Mouse (Mus musculus) spleen, adult 12 weeks (tissue): ENCODE measurements around the gene Plxnc1.

Experiments used
- DNase-seq: peaks from one replicate; pipeline ENCODE4 v3.0.0; 2022; ENCODE audit warnings: low spot score

Plxnc1 gene

GRCm38 (mm10) chr10:94947915-94948675 is 3.5 kb upstream of the Plxnc1 start:
- no peak for DNase-seq

DNA sequence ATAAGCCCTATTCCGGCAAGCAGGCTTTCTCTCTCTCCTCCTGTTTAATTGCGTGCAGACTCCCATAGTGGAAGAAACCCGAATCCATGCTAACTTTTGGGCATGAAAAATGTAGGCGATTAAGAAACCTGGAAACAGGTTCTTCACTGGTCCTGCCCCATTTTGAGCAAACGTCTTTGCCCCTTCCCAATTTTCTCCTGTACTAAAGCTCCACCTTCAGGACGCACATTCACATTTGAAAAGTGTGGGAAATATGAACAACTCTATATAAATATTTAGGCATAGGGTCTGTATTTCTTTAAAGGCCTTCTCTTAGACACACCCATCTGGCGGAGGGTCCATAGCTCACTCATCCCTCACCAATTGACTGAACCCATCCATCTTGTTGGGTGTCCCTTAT is 2.8 kb upstream of the Plxnc1 start:
- no peak for DNase-seq

GRCm38 (mm10) chr10:94945206-94945711 is 624 bp upstream of the Plxnc1 start:
- DNase-seq = no peak

DNA sequence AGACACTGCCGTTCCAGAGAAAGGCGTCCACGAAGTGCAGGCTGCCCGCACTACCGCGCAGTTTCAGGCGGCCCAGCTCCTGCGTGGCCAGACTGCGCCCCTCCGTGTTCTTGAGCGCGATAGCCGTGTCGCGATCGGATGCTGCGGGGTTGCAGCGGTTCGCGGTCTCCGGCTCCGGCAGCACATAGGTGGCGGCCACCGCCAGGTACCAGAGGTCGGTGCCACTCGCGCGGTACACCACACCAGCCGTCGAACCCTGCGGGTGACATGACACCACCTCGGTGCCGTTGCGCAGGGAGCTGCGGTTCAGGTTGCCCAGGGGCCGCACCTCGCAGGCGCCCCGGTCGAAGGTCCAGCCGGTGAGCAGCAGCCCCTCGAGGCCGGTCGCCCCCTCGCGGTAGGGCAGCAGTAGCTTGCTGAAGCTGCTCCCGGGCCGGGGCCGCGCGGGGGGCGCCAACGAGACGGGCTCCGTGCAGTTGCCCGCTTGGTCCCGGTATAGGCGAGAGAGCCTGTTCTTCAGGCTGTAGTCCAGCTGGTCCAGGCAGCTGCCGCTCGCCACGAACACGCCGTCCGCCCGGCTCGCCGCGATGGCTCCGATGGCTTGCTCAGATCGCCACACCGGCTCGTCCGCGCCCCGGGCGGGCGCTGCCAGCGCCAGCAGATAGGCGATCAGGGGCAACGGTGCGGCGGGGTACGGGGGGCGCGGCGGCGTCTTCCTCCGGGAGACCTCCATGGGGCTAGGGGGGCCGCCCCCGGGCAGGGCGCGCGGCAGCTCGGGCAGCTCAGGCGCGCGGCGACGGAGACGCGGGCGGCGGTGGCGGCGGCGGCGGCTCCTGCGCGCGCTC is 567 bp downstream of the Plxnc1 start:
- DNase-seq = peak; percentile 56

DNA sequence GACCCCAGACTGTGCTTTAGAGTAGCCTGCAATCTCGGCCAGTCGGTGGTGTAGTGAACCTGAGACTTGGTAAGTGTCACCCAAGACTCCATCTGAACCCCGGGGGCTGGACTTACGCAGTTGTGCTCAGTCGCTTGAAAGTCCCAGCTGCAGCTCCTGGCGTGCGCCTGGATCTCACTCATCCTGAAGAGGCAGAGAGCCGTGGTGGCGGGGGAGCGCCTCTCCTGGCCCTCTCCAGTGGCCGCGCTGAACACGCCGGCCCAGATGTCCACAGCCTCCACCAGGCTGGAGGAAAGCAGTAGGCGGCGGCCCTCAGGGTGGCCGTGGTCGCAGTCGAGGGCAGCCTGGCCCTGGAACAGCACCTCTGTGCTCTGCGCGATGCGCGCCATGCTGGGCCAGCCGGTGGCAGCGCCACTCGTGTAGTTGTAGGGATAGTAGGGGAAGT is 1.2 kb downstream of the Plxnc1 start:
- DNase-seq = no peak

- DNase-seq = peak; percentile 46
Observed at GRCm38 (mm10) chr10:94942449-94943041, 2.1 kb downstream of the Plxnc1 start.

DNA sequence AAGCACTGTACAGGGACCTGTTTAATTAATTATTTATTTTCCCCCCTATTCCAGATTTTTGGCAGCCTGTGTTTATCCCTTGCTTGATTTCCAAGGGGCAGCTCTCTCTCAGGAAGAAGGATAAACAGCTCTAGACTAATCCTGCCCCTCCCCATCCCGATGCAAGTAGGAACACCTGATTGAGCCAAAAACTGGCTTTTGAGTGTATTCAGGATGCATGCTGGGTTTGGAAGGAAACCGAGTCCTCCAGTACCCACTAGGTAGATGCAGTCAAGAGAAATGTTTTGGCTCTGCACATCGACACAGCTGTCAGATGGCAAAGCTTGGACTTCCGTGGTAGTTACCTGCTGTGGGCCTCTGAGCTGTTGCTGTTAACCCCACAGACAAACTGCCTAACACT is 3.1 kb downstream of the Plxnc1 start:
- no peak for DNase-seq

- DNase-seq = no peak
Observed at GRCm38 (mm10) chr10:94940786-94941185, 3.8 kb downstream of the Plxnc1 start.

DNA sequence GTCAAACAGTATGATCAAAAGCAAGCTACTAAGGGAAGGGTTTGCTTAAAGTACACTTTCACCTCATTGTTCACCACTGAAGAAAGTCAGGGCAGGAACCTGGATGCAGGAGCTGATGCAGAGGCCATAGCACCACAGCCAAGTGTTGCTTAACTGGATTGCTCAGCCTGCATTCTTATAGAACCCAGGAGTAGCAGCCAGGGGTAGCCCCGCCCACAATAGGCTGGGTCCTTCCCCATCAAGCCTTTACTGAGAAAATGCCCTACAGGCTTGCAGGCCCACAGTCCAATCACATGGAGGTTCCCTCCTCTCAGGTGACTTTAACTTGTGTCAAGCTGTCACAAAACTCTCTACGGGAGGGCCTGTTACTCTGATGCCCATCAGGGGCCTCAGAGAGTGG is 4.6 kb downstream of the Plxnc1 start:
- no peak for DNase-seq

- DNase-seq = no peak
Observed at GRCm38 (mm10) chr10:94938899-94939298, 5.7 kb downstream of the Plxnc1 start.

- no peak for DNase-seq
Observed at GRCm38 (mm10) chr10:94938320-94938719, 6.3 kb downstream of the Plxnc1 start.

DNA sequence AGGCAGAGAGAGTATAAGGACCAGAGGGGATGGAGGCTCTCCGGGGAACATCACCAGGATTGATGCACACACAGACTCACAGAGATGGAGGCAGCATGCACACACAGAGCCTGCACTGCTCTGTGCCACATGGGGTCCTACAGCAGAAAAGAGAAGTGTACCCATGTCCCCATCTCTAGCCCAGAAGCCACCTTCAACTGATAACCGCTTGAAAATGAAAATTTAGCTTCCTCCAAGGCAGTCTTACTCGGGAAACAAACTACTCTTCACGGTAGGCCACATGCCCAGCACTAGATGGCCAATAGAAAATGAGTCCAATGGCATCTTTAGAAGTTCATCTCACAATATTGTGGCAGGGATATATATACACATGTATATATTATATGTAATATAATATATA is 9.4 kb downstream of the Plxnc1 start:
- no peak for DNase-seq

- no peak for DNase-seq
Observed at GRCm38 (mm10) chr10:94934151-94934614, 10.5 kb downstream of the Plxnc1 start.

DNA sequence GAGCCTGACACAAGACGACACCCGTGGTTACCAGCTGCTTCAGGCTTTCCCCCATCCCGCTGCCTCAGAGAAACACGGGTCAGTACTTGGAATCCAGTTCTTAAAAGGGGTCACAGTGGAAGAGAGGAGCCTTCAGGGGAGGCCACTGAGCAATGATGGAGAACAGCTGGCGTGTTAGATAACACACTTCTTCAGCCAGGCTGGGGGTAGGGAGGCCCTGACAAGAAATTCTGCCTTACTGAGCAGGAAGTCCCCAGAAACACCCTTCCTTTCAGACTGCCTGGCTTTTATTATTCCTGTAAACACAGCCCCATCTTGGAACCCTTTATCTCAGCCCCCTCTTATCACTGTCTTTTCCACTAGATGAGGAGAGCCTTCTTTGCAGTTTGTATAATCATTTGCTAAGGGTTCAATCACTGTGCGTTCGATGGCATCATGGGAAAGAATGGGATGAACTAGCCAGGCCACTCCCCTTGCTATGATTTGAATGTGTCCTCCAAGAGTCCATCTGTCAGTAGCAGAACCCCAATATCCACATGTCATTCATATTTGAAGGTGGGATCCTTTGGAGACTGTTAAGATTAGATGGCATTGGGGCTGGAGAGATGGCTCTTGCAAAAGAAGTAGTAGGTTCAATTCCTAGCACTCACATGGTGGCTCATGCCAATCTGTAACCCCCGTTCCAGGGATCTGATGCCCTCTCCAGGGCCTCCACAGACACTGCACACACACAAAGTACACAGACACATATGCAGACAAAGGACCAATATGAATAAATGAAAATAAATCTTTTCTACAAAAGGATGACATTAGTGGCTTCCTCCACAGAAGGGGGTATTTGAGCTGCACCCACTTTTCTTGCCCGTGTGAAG is 12.4 kb downstream of the Plxnc1 start:
- peak; percentile 52 for DNase-seq

DNA sequence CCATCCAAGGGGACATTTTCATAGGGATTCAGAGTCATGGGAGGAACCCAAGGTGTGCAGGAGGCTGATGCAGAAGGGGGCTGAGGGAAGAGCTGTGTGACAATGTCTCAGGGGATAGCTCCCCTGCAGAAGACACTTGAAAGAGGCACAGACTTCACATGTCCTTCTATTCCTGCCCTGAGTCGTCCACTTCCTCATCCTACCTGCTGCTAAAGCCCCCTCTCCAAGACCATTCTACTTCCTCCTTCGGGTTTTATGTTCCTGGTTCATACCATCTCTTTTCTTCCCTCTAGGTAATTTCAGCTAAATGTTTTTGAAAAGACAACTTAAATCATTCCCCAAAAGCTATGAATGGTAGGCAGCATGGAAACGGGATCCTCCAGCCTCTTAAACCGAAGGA is 16.5 kb downstream of the Plxnc1 start:
- no peak for DNase-seq

DNA sequence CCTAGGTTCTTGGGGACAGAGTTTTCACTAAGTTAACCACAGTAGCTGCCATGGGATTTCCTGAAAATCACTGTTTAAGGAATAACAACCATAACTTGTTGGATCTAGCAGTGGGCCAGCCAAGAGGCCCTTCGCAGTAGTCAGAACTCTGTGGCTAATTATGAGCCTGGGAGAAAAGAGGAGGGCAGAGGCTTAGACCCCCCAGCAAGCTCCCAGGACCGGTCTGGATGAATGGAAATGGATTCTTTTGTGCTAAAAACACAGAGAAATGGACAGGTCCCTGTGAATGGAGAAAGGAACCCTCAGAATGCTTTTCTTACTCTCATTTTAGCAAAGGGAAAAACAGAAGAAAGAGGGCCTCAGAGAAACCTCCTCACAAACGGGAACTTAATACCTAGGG is 18.3 kb downstream of the Plxnc1 start:
- DNase-seq = no peak

GRCm38 (mm10) chr10:94924878-94925277 is 19.8 kb downstream of the Plxnc1 start:
- DNase-seq = no peak

GRCm38 (mm10) chr10:94924450-94924849 is 20.2 kb downstream of the Plxnc1 start:
- no peak for DNase-seq

GRCm38 (mm10) chr10:94923337-94923762 is 21.3 kb downstream of the Plxnc1 start:
- DNase-seq = no peak

GRCm38 (mm10) chr10:94922848-94923247 is 21.8 kb downstream of the Plxnc1 start:
- DNase-seq = no peak

DNA sequence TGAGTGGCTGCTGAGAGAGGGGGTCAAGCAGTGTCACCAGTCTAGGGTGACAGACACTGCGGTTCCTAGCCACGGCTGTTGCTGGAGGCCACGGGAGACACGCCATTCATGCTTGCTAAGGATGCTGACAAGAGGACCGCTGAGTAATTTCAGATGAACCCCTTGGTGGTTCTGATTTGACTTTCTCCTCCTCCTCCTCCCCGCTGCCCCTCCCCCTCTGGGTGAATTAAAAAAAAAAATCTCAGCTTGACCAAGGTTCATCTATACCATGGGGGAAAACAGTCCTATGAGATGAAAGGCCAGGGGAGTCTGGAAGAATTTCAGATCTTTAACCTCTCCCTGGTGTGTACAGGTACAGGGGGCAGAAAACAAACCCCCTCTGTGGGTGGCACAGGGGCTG is 22.9 kb downstream of the Plxnc1 start:
- no peak for DNase-seq

DNA sequence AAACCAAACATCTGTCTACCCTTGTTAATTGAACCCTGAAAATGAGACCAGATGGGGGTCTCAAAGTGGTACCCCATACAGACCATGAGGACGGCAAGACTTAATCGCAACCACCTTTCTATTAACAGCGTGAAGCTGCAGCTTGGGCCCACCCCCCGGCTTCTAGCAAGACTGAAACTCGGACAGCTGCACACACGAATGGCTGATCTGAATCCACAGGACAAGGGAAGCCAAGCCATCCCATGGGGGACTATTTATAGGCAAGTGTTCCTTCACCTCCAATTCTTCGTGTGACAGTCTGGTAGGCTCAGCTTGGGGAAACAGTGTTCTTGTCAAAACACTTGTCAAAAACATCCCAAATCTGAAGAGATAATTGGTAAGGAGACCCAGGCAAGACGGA is 24.1 kb downstream of the Plxnc1 start:
- DNase-seq = no peak
